Mouse (Mus musculus) lung, postnatal 10 days (tissue): Measurements from ENCODE around the gene Daam2.
A peak's percentile ranks its signal among the peaks of the same experiment; 100 is the strongest.

Experiments used
- DNase-seq: peaks from one replicate; pipeline ENCODE4 v3.0.0; 2021

Gene Daam2

GRCm38 (mm10) chr17:49563830-49564470 is at the start of gene Daam2:
Daam2 (minus strand) TSS chr17:49564343.
- DNase-seq, result peak; percentile 87

- no peak for DNase-seq
These were observed 46.2 kb upstream of the Daam2 start for GRCm38 (mm10) chr17:49610296-49610695.

GRCm38 (mm10) chr17:49607351-49608027 is 43.3 kb upstream of the Daam2 start:
- no peak for DNase-seq

GRCm38 (mm10) chr17:49605397-49605796 is 41.3 kb upstream of the Daam2 start:
- DNase-seq, result no peak

GRCm38 (mm10) chr17:49590051-49590450 is 25.9 kb upstream of the Daam2 start:
- DNase-seq, result no peak

GRCm38 (mm10) chr17:49582471-49582870 is 18.3 kb upstream of the Daam2 start:
- no peak for DNase-seq

GRCm38 (mm10) chr17:49577321-49577720 is 13.2 kb upstream of the Daam2 start:
- no peak for DNase-seq

- peak; percentile 28 for DNase-seq
These were observed 4.6 kb upstream of the Daam2 start for GRCm38 (mm10) chr17:49568717-49569116.

GRCm38 (mm10) chr17:49564489-49564888 is 346 bp upstream of the Daam2 start:
- no peak for DNase-seq

- DNase-seq, result peak; percentile 21
These were observed 745 bp downstream of the Daam2 start for GRCm38 (mm10) chr17:49563416-49563780.

- DNase-seq, result peak; percentile 31
These were observed 1.3 kb downstream of the Daam2 start for GRCm38 (mm10) chr17:49562701-49563415.

- DNase-seq, result peak; percentile 20
These were observed 2.2 kb downstream of the Daam2 start for GRCm38 (mm10) chr17:49561985-49562384.

- no peak for DNase-seq
These were observed 4.3 kb downstream of the Daam2 start for GRCm38 (mm10) chr17:49559786-49560289.

GRCm38 (mm10) chr17:49556169-49556568 is 8.0 kb downstream of the Daam2 start:
- DNase-seq, result no peak

- DNase-seq, result peak; percentile 52
These were observed 12.2 kb downstream of the Daam2 start for GRCm38 (mm10) chr17:49551991-49552390.

- no peak for DNase-seq
These were observed 12.7 kb downstream of the Daam2 start for GRCm38 (mm10) chr17:49551465-49551864.

- DNase-seq, result no peak
These were observed 18.1 kb downstream of the Daam2 start for GRCm38 (mm10) chr17:49545997-49546396.

- DNase-seq, result no peak
These were observed 18.7 kb downstream of the Daam2 start for GRCm38 (mm10) chr17:49545424-49545823.

- DNase-seq, result no peak
These were observed 19.6 kb downstream of the Daam2 start for GRCm38 (mm10) chr17:49544561-49544960.

GRCm38 (mm10) chr17:49540706-49541105 is 23.4 kb downstream of the Daam2 start:
- DNase-seq, result no peak

- peak; percentile 76 for DNase-seq
These were observed 24.9 kb downstream of the Daam2 start for GRCm38 (mm10) chr17:49539204-49539603.

- peak; percentile 65 for DNase-seq
These were observed 28.6 kb downstream of the Daam2 start for GRCm38 (mm10) chr17:49535580-49535979.

GRCm38 (mm10) chr17:49534267-49534719 is 29.9 kb downstream of the Daam2 start:
- DNase-seq, result peak; percentile 57

GRCm38 (mm10) chr17:49531661-49532060 is 32.5 kb downstream of the Daam2 start:
- peak; percentile 62 for DNase-seq
